Mouse (Mus musculus) embryo, embryonic 10.5 days (tissue): Measurements from ENCODE around the gene Ftl1.
"Not testable (repeated sequence)": the region's sequence is repeated elsewhere in the genome, so short reads cannot be mapped to it uniquely, and the experiment has no call there.

Experiments used
- DNase-seq: peaks from one replicate; pipeline ENCODE4 v3.0.0-alpha.2; 2015; ENCODE audit warnings: low spot score

The Ftl1 gene

GRCm38 (mm10) chr7:45459564-45460140 is at the start of gene Ftl1:
TSS of gene Ftl1 (minus strand) at chr7:45459884.
- peak; percentile 99 for DNase-seq

- DNase-seq: no peak
Measured at GRCm38 (mm10) chr7:45509181-45509882, 49.6 kb upstream of the Ftl1 start.

GRCm38 (mm10) chr7:45508561-45508960 is 48.9 kb upstream of the Ftl1 start:
- no peak for DNase-seq

GRCm38 (mm10) chr7:45507583-45507982 is 47.9 kb upstream of the Ftl1 start:
- DNase-seq: no peak

GRCm38 (mm10) chr7:45498427-45498826 is 38.7 kb upstream of the Ftl1 start:
- DNase-seq: no peak

GRCm38 (mm10) chr7:45494548-45494947 is 34.9 kb upstream of the Ftl1 start:
- DNase-seq: no peak

GRCm38 (mm10) chr7:45492951-45493350 is 33.3 kb upstream of the Ftl1 start:
- DNase-seq: no peak

GRCm38 (mm10) chr7:45492225-45492844 is 32.7 kb upstream of the Ftl1 start:
- DNase-seq: no peak

- no peak for DNase-seq
Measured at GRCm38 (mm10) chr7:45491264-45491663, 31.6 kb upstream of the Ftl1 start.

GRCm38 (mm10) chr7:45490822-45491221 is 31.1 kb upstream of the Ftl1 start:
- DNase-seq: peak; percentile 43

GRCm38 (mm10) chr7:45489578-45489977 is 29.9 kb upstream of the Ftl1 start:
- no peak for DNase-seq

GRCm38 (mm10) chr7:45488293-45489204 is 28.9 kb upstream of the Ftl1 start, which contains the start of gene Dhdh:
TSS of gene Dhdh (minus strand) at chr7:45488805.
- DNase-seq: peak; percentile 81

GRCm38 (mm10) chr7:45487861-45488292 is 28.2 kb upstream of the Ftl1 start:
- peak; percentile 46 for DNase-seq

GRCm38 (mm10) chr7:45486761-45487415 is 27.2 kb upstream of the Ftl1 start, which contains the start of gene Gm45808:
TSS of gene Gm45808 (minus strand) at chr7:45486811.
- DNase-seq: no peak

- no peak for DNase-seq
Measured at GRCm38 (mm10) chr7:45486158-45486557, 26.5 kb upstream of the Ftl1 start.

- DNase-seq: not testable (repeated sequence)
Measured at GRCm38 (mm10) chr7:45484985-45485384, 25.3 kb upstream of the Ftl1 start.

- DNase-seq: no peak
Measured at GRCm38 (mm10) chr7:45482166-45482565, 22.5 kb upstream of the Ftl1 start.

GRCm38 (mm10) chr7:45481374-45481927 is 21.8 kb upstream of the Ftl1 start, which contains the start of gene Tulp2:
TSS of gene Tulp2 (plus strand) at chr7:45481877.
- peak; percentile 84 for DNase-seq

GRCm38 (mm10) chr7:45480310-45480709 is 20.6 kb upstream of the Ftl1 start:
- not testable (repeated sequence) for DNase-seq

- DNase-seq: no peak
Measured at GRCm38 (mm10) chr7:45478774-45479173, 19.1 kb upstream of the Ftl1 start.

GRCm38 (mm10) chr7:45477003-45477402 is 17.3 kb upstream of the Ftl1 start:
- peak; percentile 81 for DNase-seq
